Mouse (Mus musculus) retina, postnatal 1 day (tissue): ENCODE measurements around the gene Gm9945.

Experiments used
- DNase-seq: peaks from one replicate; pipeline ENCODE4 v3.0.0-alpha.2; 2012

The Gm9945 gene

GRCm38 (mm10) chr11:53524905-53525304, 44.9 kb downstream of the Gm9945 start:
- DNase-seq = peak; percentile 64

GRCm38 (mm10) chr11:53525461-53525860, 45.5 kb downstream of the Gm9945 start:
- DNase-seq = no peak

GRCm38 (mm10) chr11:53528397-53529252, 48.7 kb downstream of the Gm9945 start:
- no peak for DNase-seq

- no peak for DNase-seq
These were observed 49.2 kb downstream of the Gm9945 start for GRCm38 (mm10) chr11:53529253-53529557.

GRCm38 (mm10) chr11:53530001-53530400, 50.0 kb downstream of the Gm9945 start:
- DNase-seq = no peak
